Mouse (Mus musculus) small intestine, adult 2 months (tissue): ENCODE measurements around the gene Jmjd7. TPM values are rescaled to one million over a fixed set of nuclear protein-coding genes. Genes with fewer than 3 reads are reported as not detected.

Experiments
- H3K27ac ChIP-seq: fragments of 200-500 bp; 2 replicates; pipeline ENCODE4 v1.5.1; 2012; ENCODE audit warnings: low read depth, low read length, control low read depth, inconsistent platforms; ENCODE audit not compliant: insufficient read depth
- H3K27me3 ChIP-seq: fragments of 200-500 bp; 2 replicates; pipeline ENCODE4 v1.6.1; 2012; ENCODE audit warnings: mild to moderate bottlenecking, moderate library complexity, low read length, inconsistent platforms; ENCODE audit not compliant: control insufficient read depth, insufficient read depth
- H3K36me3 ChIP-seq: fragments of 200-500 bp; 2 replicates; pipeline ENCODE4 v1.6.1; 2012; ENCODE audit warnings: mild to moderate bottlenecking, low read length, control low read depth, inconsistent platforms; ENCODE audit not compliant: control insufficient read depth, insufficient read depth
- H3K4me1 ChIP-seq: fragments of 200-500 bp; 2 replicates; pipeline ENCODE4 v1.6.1; 2012; ENCODE audit warnings: low read length, inconsistent platforms, mixed read lengths; ENCODE audit not compliant: control insufficient read depth, insufficient read depth, insufficient read length
- H3K4me3 ChIP-seq: fragments of 200-500 bp; 2 replicates; pipeline ENCODE4 v1.5.1; 2012; ENCODE audit warnings: low read depth, mild to moderate bottlenecking, control low read depth, inconsistent platforms, low read length, moderate library complexity
- CTCF ChIP-seq: fragments of 200-500 bp; IDR thresholded peaks from 2 replicates; pipeline ENCODE4 v1.5.1; 2012; ENCODE audit warnings: low read depth, mild to moderate bottlenecking, control low read depth, inconsistent platforms, low read length, moderate library complexity, mixed read lengths; ENCODE audit not compliant: insufficient replicate concordance, insufficient read length; ENCODE audit errors: extremely low read depth
- POLR2A ChIP-seq: fragments of 200-500 bp; IDR thresholded peaks from 2 replicates; pipeline ENCODE4 v1.6.1; 2012; ENCODE audit warnings: low read depth, mild to moderate bottlenecking, control low read depth, inconsistent platforms, low read length, moderate library complexity
- WGBS: fragments of 180-500 bp; shearing (Covaris S2); methylation state at CpG from one replicate; pipeline ENCODE4 v1.1.7; 2018; 5-methylcytosine and 5-hydroxymethylcytosine counted together
- polyA plus RNA-seq: library from polyadenylated mRNA; depleted of rRNA; stranded (reverse); fragments of >200 nt; gene quantifications from 2 replicates; pipeline ENCODE4 v1.2.3, GENCODE M21; 2012; rRNA removed

The Jmjd7 gene
- polyA plus RNA-seq, 1 experiment, result 6.8 TPM

DNA sequence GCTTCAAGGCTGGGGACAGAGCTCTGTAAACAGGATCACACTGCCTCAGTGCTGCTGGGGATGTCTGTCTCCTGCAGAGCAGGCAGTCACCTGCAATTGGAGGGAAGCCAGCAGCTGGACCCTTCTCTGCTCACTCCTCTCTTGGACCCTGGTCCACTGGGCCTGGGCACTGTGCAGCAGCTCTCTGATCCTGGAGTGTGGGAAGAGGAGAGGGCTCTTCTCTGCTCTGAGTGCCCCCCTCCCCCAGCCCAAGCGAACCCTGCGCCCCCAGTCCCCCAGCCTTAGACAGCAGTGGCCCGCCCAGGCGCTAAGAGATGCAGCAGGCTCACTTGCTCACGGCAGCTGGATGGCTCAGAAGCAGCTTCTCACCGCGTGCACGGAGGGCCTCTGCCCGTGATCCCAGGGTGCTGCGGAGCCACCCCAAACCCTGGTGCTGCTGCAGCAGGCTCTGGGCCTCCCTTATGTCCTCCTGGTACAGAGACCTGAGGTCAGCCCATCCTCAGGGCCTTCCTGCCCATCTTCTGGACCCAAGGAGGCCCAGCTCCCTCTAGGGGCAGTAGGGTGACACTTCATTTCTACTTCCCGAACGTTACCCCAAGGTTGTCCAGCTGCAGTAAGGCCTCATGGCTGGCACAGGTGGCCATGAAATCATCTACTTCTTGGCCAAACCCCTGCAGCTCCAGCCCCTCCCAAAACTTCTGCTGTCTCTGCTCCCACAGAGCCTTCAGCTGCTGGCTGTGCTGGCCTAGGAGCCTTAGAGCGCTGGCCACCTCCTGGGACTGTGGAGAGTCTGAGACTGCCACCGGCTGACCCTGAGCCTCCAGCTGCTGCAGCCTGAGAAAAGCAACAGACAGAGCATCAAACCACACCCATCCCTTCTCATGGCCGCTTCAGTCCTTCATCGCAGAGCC, 41.5 kb downstream of the Jmjd7 start:
- 56% methylated on average over 16 of the region's 16 CpGs for WGBS
- H3K4me3 ChIP-seq, result no peak overlapping the region
- peak; percentile 64; the same call in 1 of the 2 replicates for TF ChIP-seq CTCF
- no peak for TF ChIP-seq POLR2A

DNA sequence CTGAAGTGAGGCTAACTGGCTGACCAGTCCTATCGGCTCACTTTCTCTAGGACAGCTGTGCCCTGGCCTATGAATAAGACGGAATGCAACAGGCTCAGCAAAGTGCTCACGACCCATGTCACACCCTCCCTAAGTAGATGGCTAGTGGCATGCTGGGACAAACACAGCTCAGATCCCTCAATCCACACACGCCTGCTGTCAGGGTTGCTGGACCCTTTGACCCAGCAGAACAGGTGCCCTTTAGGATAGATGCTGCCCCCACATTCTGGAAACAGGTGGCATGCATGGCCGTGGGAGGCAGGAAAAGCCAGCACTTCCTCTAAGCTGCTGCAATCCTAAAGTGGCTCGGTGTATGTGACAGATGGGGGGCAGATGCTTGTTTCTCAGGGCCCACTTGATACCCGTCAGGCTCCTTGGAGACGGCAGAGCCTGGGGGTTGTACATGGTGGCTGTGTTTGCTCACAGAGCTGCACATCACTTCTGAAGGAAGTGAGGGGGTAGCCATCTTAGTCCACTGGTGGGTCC, 42.2 kb downstream of the Jmjd7 start:
- 71% methylated on average over 8 of the region's 8 CpGs for WGBS
- no peak overlapping the region for H3K27ac ChIP-seq
- no peak overlapping the region for H3K4me3 ChIP-seq
- no peak for TF ChIP-seq POLR2A
- no peak for TF ChIP-seq CTCF
- H3K4me1 ChIP-seq, result no peaks in the 10 kb centered on the region; the same call in 1 of the 2 replicates
- H3K36me3 ChIP-seq, result no peaks in the 10 kb centered on the region
- H3K27me3 ChIP-seq, result no peaks in the 10 kb centered on the region; the same call in 1 of the 2 replicates

More for the DNA sequence above, 41.5 kb downstream of the Jmjd7 start:
- no peaks in the 10 kb centered on the region; the same call in 1 of the 2 replicates for H3K4me1 ChIP-seq
- H3K27ac ChIP-seq, result no peak overlapping the region
- H3K27me3 ChIP-seq, result no peaks in the 10 kb centered on the region
- no peaks in the 10 kb centered on the region for H3K36me3 ChIP-seq

DNA sequence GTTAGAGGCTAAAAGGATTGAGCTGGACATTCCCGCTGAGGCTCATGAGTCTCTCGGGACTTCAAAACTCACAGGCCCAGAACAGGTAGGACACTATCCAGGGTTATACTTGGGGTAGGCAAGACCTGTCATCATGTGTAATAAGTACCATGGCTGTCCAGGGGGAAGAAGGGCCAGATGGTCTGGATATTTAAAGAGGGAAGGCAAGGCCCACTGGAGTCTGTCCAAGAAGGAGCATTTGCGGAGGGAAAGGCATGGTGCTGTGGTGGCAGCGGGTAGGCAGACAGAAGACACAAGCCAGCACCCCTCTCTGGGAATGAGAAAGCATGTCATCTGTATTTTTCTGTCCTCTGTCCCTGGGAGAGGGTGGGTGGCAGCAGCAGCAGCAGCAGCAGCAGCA, 46.8 kb downstream of the Jmjd7 start:
- H3K4me1 ChIP-seq, result peaks cover 4% of the 10 kb centered on the region
- H3K27ac ChIP-seq, result no peak overlapping the region
- no peaks in the 10 kb centered on the region for H3K36me3 ChIP-seq
- peaks cover 3% of the 10 kb centered on the region; the same call in 1 of the 2 replicates for H3K27me3 ChIP-seq
- TF ChIP-seq CTCF, result no peak
- no peak for TF ChIP-seq POLR2A
- WGBS, result 92% methylated on average over 4 of the region's 4 CpGs
- no peak overlapping the region for H3K4me3 ChIP-seq

DNA sequence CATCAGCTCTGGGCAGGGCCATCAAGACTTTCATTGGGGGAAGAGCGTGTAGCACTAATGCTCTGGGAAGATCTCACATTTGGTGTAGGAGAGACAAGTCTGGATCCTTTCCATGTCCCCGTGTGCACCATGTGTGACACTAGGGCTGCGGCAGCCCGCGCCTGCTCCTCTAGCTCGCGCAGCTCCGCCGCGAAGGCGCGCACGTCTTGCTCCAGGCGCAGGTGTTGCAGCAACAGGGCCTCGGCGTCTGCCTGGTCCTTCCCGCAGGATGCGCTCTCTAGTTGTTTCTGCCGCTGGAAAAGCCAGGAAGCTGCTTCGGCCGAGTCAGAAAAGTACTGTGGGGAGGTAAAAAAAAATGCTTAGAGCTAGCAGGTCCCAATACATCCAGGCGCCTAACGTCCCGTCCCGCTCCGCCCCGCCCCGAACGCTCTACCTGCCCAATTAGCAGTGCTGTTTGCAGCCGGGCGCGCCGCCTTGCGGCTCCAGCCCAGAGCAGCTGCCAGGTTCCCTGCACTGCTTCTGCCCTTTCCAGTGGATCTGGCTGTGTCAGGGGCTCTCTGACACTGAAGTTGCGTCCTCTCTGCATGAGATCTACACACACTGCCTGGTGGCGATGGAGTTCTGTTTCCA, 48.9 kb downstream of the Jmjd7 start:
- Histone ChIP-seq H3K36me3 (no peaks in the 10 kb centered on the region), H3K27me3 (peaks cover 3% of the 10 kb centered on the region; the same call in 1 of the 2 replicates), H3K4me1 (peaks cover 4% of the 10 kb centered on the region), H3K4me3 (peak overlapping the region; percentile 55), H3K27ac (no peak overlapping the region)
- WGBS, result 3% methylated on average over 36 of the region's 36 CpGs
- peak; percentile 56; the same call in 1 of the 2 replicates for TF ChIP-seq CTCF
- no peak for TF ChIP-seq POLR2A

Other genes starting within 250 kb of the Jmjd7 start
- gene Rpap1, start 239.9 kb upstream of the Jmjd7 start, polyA plus RNA-seq, result 12.8 and 18.2 TPM in 2 replicates
- 3.2 and 6.3 TPM in 2 replicates for gene Tyro3, start 229.8 kb upstream of the Jmjd7 start, polyA plus RNA-seq
- gene Mga, start 130.3 kb upstream of the Jmjd7 start, polyA plus RNA-seq, result 5.4 and 6.6 TPM in 2 replicates
- 3.6 and 15.9 TPM in 2 replicates for gene Mapkbp1, start 54.8 kb upstream of the Jmjd7 start, polyA plus RNA-seq
- 1.1 and 2.8 TPM in 2 replicates for gene Gm28042, start within 50 bp of the Jmjd7 start, polyA plus RNA-seq
- 0.74 and 3.3 TPM in 2 replicates for gene Pla2g4b, start 5.9 kb downstream of the Jmjd7 start, polyA plus RNA-seq
- 19.6 and 30.7 TPM in 2 replicates for gene Ehd4, start 127.1 kb downstream of the Jmjd7 start, polyA plus RNA-seq
- 0.03 and 0.67 TPM in 2 replicates for gene Pla2g4e, start 217.9 kb downstream of the Jmjd7 start, polyA plus RNA-seq